Mouse (Mus musculus): ENCODE measurements around the gene Kcnk5. TPM values are rescaled to one million over a fixed set of nuclear protein-coding genes. Genes with fewer than 3 reads are reported as not detected.

Kcnk5 gene
- polyA plus RNA-seq (2014; fragmentation: Illumina TruSeq; extraction: RNeasy Lipid Tissue Mini Kit (QIAGEN cat#74804); ENCODE audit: low read depth, low replicate concordance) = 7.4 TPM

GRCm38 (mm10) chr14:20181466-20181921 lies at the start of gene Kcnk5:
Kcnk5 (minus strand) TSS chr14:20181809.

GRCm38 (mm10) chr14:20138484-20139355 lies 42.9 kb downstream of the Kcnk5 start, which contains the start of gene Saysd1:
Saysd1 (minus strand) TSS chr14:20138534.

Other genes starting within 250 kb of the Kcnk5 start
- gene Gng2, start 204.2 kb downstream of the Kcnk5 start, polyA plus RNA-seq (2014; fragmentation: Illumina TruSeq; extraction: RNeasy Lipid Tissue Mini Kit (QIAGEN cat#74804); ENCODE audit: low read depth, low replicate concordance) = 12.9 TPM
- 2.6 TPM for gene Saysd1, start 43.3 kb downstream of the Kcnk5 start, polyA plus RNA-seq (2014; fragmentation: Illumina TruSeq; extraction: RNeasy Lipid Tissue Mini Kit (QIAGEN cat#74804); ENCODE audit: low read depth, low replicate concordance)
- gene Kcnk16, start 87.4 kb upstream of the Kcnk5 start, polyA plus RNA-seq (2014; fragmentation: Illumina TruSeq; extraction: RNeasy Lipid Tissue Mini Kit (QIAGEN cat#74804); ENCODE audit: low read depth, low replicate concordance) = not detected
- 7.1 TPM for gene Nudt13, start 112.9 kb upstream of the Kcnk5 start, polyA plus RNA-seq (2014; fragmentation: Illumina TruSeq; extraction: RNeasy Lipid Tissue Mini Kit (QIAGEN cat#74804); ENCODE audit: low read depth, low replicate concordance)
- 22.5 TPM for gene Ecd, start 166.3 kb upstream of the Kcnk5 start, polyA plus RNA-seq (2014; fragmentation: Illumina TruSeq; extraction: RNeasy Lipid Tissue Mini Kit (QIAGEN cat#74804); ENCODE audit: low read depth, low replicate concordance)
- 42.3 TPM for gene Fam149b, start 166.4 kb upstream of the Kcnk5 start, polyA plus RNA-seq (2014; fragmentation: Illumina TruSeq; extraction: RNeasy Lipid Tissue Mini Kit (QIAGEN cat#74804); ENCODE audit: low read depth, low replicate concordance)
- 74.1 TPM for gene Dnajc9, start 207.1 kb upstream of the Kcnk5 start, polyA plus RNA-seq (2014; fragmentation: Illumina TruSeq; extraction: RNeasy Lipid Tissue Mini Kit (QIAGEN cat#74804); ENCODE audit: low read depth, low replicate concordance)
- 9.8 TPM for gene Mrps16, start 211.8 kb upstream of the Kcnk5 start, polyA plus RNA-seq (2014; fragmentation: Illumina TruSeq; extraction: RNeasy Lipid Tissue Mini Kit (QIAGEN cat#74804); ENCODE audit: low read depth, low replicate concordance)